Mouse (Mus musculus): Measurements from ENCODE around the gene E4f1.

The E4f1 gene

GRCm38 (mm10) chr17:24469910-24470602, at the start of gene E4f1, which contains the start of gene Pgp:
TSS of gene E4f1 (minus strand) at chr17:24470313.
TSS of gene Pgp (plus strand) at chr17:24470392.
- peak; percentile 99 for DNase-seq (ENCODE audit: low read depth, low spot score)

- no peak for DNase-seq (ENCODE audit: low read depth, low spot score)
These were observed 44.5 kb upstream of the E4f1 start for GRCm38 (mm10) chr17:24514270-24515257.

GRCm38 (mm10) chr17:24513609-24514008, 43.5 kb upstream of the E4f1 start:
- peak; percentile 32 for DNase-seq (ENCODE audit: low read depth, low spot score)

GRCm38 (mm10) chr17:24507806-24508460, 37.8 kb upstream of the E4f1 start:
- DNase-seq (ENCODE audit: low read depth, low spot score) = no peak

- DNase-seq (ENCODE audit: low read depth, low spot score) = no peak
These were observed 37.1 kb upstream of the E4f1 start for GRCm38 (mm10) chr17:24507129-24507664.

- DNase-seq (ENCODE audit: low read depth, low spot score) = no peak
These were observed 36.4 kb upstream of the E4f1 start for GRCm38 (mm10) chr17:24506332-24507070.

- no peak for DNase-seq (ENCODE audit: low read depth, low spot score)
These were observed 35.3 kb upstream of the E4f1 start for GRCm38 (mm10) chr17:24505286-24505955.

- DNase-seq (ENCODE audit: low read depth, low spot score) = no peak
These were observed 34.0 kb upstream of the E4f1 start for GRCm38 (mm10) chr17:24504085-24504484.

GRCm38 (mm10) chr17:24502208-24502607, 32.1 kb upstream of the E4f1 start:
- peak; percentile 29 for DNase-seq (ENCODE audit: low read depth, low spot score)

- no peak for DNase-seq (ENCODE audit: low read depth, low spot score)
These were observed 25.9 kb upstream of the E4f1 start for GRCm38 (mm10) chr17:24496026-24496425.

- no peak for DNase-seq (ENCODE audit: low read depth, low spot score)
These were observed 25.3 kb upstream of the E4f1 start for GRCm38 (mm10) chr17:24495443-24495842.

GRCm38 (mm10) chr17:24494627-24495335, 24.7 kb upstream of the E4f1 start:
- peak; percentile 72 for DNase-seq (ENCODE audit: low read depth, low spot score)

GRCm38 (mm10) chr17:24490399-24490798, 20.3 kb upstream of the E4f1 start:
- no peak for DNase-seq (ENCODE audit: low read depth, low spot score)

GRCm38 (mm10) chr17:24489265-24490030, 19.3 kb upstream of the E4f1 start:
- no peak for DNase-seq (ENCODE audit: low read depth, low spot score)

GRCm38 (mm10) chr17:24488662-24489264, 18.6 kb upstream of the E4f1 start:
- DNase-seq (ENCODE audit: low read depth, low spot score) = peak; percentile 57

GRCm38 (mm10) chr17:24488186-24488661, 18.1 kb upstream of the E4f1 start, which contains the start of gene Caskin1:
TSS of gene Caskin1 (plus strand) at chr17:24488601.
- peak; percentile 35 for DNase-seq (ENCODE audit: low read depth, low spot score)

GRCm38 (mm10) chr17:24485090-24485860, 15.2 kb upstream of the E4f1 start:
- peak; percentile 29 for DNase-seq (ENCODE audit: low read depth, low spot score)

GRCm38 (mm10) chr17:24483495-24483894, 13.4 kb upstream of the E4f1 start:
- no peak for DNase-seq (ENCODE audit: low read depth, low spot score)
